Mouse (Mus musculus) right cerebral cortex, adult 18-20 months (tissue): ENCODE data around the gene Zfp40.
"Not testable (repeated sequence)": the region's sequence is repeated elsewhere in the genome, so short reads cannot be mapped to it uniquely, and the experiment has no call there.

ENCODE experiments used
- DNase-seq: peaks from one replicate; pipeline ENCODE4 v3.0.0; 2022; ENCODE audit warnings: mixed read lengths

Zfp40 gene

GRCm38 (mm10) chr17:23192453-23193379 is at the start of gene Zfp40:
Zfp40 (minus strand) TSS chr17:23193252.
- DNase-seq: peak; percentile 93

- no peak for DNase-seq
Measured at GRCm38 (mm10) chr17:23218320-23218719, 25.3 kb upstream of the Zfp40 start.

DNA sequence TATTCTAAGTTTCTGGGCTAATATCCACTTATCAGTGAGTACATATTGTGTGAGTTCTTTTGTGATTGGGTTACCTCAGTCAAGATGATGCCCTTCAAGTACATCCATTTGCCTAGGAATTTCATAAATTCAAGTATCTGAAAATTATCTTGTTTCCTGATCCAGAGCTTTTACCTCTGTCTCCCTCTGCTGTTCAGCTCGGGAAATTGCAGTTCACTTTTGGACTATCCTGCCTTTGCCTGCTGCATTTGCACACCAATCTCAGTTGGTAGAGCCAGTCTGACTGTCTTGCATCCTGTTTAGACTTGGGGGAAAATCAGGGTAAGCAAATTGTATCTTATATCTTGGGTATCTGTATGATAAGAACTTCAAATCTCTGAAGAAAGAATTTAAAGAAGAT is 6.8 kb upstream of the Zfp40 start:
- not testable (repeated sequence) for DNase-seq

GRCm38 (mm10) chr17:23193441-23193840 is 389 bp upstream of the Zfp40 start:
- peak; percentile 46 for DNase-seq

- no peak for DNase-seq
Measured at GRCm38 (mm10) chr17:23187680-23188079, 5.4 kb downstream of the Zfp40 start.
